Mouse (Mus musculus): ENCODE measurements around the gene Lgals12. TPM values are rescaled to one million over a fixed set of nuclear protein-coding genes. Genes with fewer than 3 reads are reported as not detected.

The Lgals12 gene
- total RNA-seq, 1 experiment: 0.45 TPM

- no peak overlapping the region for H3K9ac ChIP-seq (ENCODE audit: insufficient read depth, low read depth, low read length, poor library complexity, severe bottlenecking)
- H3K4me3 ChIP-seq (ENCODE audit: insufficient read depth in 1 of 2, low read depth in 1 of 2, low read length in 2 of 2, poor library complexity in 1 of 2, severe bottlenecking in 1 of 2): no peak overlapping the region
- in situ Hi-C loops (cut with MboI; ENCODE audit: low sequenced_read_pairs in 2 of 2, unreplicated experiment in 2 of 2): no loop called here
- no peaks in the 10 kb centered on the region for H3K36me3 ChIP-seq (ENCODE audit: control insufficient read depth, insufficient read depth, low read length, poor library complexity, severe bottlenecking)
- no peaks in the 10 kb centered on the region for H3K9me3 ChIP-seq (ENCODE audit: control insufficient read depth, insufficient read depth, low read depth, low read length)
- no peak overlapping the region for H3K27ac ChIP-seq (ENCODE audit: insufficient read depth, low read depth, low read length, poor library complexity, severe bottlenecking)
- TF ChIP-seq CHD2 (IDR thresholded peaks at IDR 0.05; ENCODE audit: low read depth, low read length) (no peak), HCFC1 (IDR thresholded peaks at IDR 0.05; ENCODE audit: borderline replicate concordance, insufficient read depth, low read length) (no peak), ZC3H11A (IDR thresholded peaks at IDR 0.05; ENCODE audit: borderline replicate concordance, low read depth, low read length) (no peak), ZNF384 (IDR thresholded peaks at IDR 0.05; ENCODE audit: low read depth, low read length) (no peak), MAFK (IDR thresholded peaks at IDR 0.05; ENCODE audit: insufficient read depth, low read depth, low read length) (no peak)
- no peak for DNase-seq (ENCODE audit: low read depth, low spot score)
- H3K4me1 ChIP-seq (ENCODE audit: control insufficient read depth in 2 of 2, insufficient read depth in 2 of 2, low read length in 2 of 2, poor library complexity in 1 of 2): peaks cover 5 to 6% of the 10 kb centered on the region in 2 experiments; a peak in 3 of 4 replicates
Observed at GRCm38 (mm10) chr19:7566826-7567225, 40.2 kb downstream of the Lgals12 start.

GRCm38 (mm10) chr19:7564457-7564856, 42.5 kb downstream of the Lgals12 start:
- H3K9ac ChIP-seq (ENCODE audit: insufficient read depth, low read depth, low read length, poor library complexity, severe bottlenecking): no peak overlapping the region
- in situ Hi-C loops (cut with MboI; ENCODE audit: low sequenced_read_pairs in 2 of 2, unreplicated experiment in 2 of 2): no loop called here
- H3K27ac ChIP-seq (ENCODE audit: insufficient read depth, low read depth, low read length, poor library complexity, severe bottlenecking): no peak overlapping the region
- TF ChIP-seq ZNF384 (IDR thresholded peaks at IDR 0.05; ENCODE audit: low read depth, low read length) (no peak), MAFK (IDR thresholded peaks at IDR 0.05; ENCODE audit: insufficient read depth, low read depth, low read length) (no peak), HCFC1 (IDR thresholded peaks at IDR 0.05; ENCODE audit: borderline replicate concordance, insufficient read depth, low read length) (no peak), CHD2 (IDR thresholded peaks at IDR 0.05; ENCODE audit: low read depth, low read length) (no peak), ZC3H11A (IDR thresholded peaks at IDR 0.05; ENCODE audit: borderline replicate concordance, low read depth, low read length) (no peak)
- no peak overlapping the region for H3K4me3 ChIP-seq (ENCODE audit: insufficient read depth in 1 of 2, low read depth in 1 of 2, low read length in 2 of 2, poor library complexity in 1 of 2, severe bottlenecking in 1 of 2)
- H3K9me3 ChIP-seq (ENCODE audit: control insufficient read depth, insufficient read depth, low read depth, low read length): no peaks in the 10 kb centered on the region
- no peak for DNase-seq (ENCODE audit: low read depth, low spot score)
- H3K36me3 ChIP-seq (ENCODE audit: control insufficient read depth, insufficient read depth, low read length, poor library complexity, severe bottlenecking): no peaks in the 10 kb centered on the region
- peaks cover 6% of the 10 kb centered on the region in 2 experiments; a peak in 3 of 4 replicates for H3K4me1 ChIP-seq (ENCODE audit: control insufficient read depth in 2 of 2, insufficient read depth in 2 of 2, low read length in 2 of 2, poor library complexity in 1 of 2)

- in situ Hi-C loops (cut with MboI; ENCODE audit: low sequenced_read_pairs in 2 of 2, unreplicated experiment in 2 of 2): no loop called here
- no peak overlapping the region for H3K27ac ChIP-seq (ENCODE audit: insufficient read depth, low read depth, low read length, poor library complexity, severe bottlenecking)
- no peaks in the 10 kb centered on the region for H3K36me3 ChIP-seq (ENCODE audit: control insufficient read depth, insufficient read depth, low read length, poor library complexity, severe bottlenecking)
- no peak overlapping the region for H3K9ac ChIP-seq (ENCODE audit: insufficient read depth, low read depth, low read length, poor library complexity, severe bottlenecking)
- no peaks in the 10 kb centered on the region for H3K9me3 ChIP-seq (ENCODE audit: control insufficient read depth, insufficient read depth, low read depth, low read length)
- H3K4me3 ChIP-seq (ENCODE audit: insufficient read depth in 1 of 2, low read depth in 1 of 2, low read length in 2 of 2, poor library complexity in 1 of 2, severe bottlenecking in 1 of 2): no peak overlapping the region
- DNase-seq (ENCODE audit: low read depth, low spot score): no peak
- peaks cover 6% of the 10 kb centered on the region in 2 experiments; a peak in 3 of 4 replicates for H3K4me1 ChIP-seq (ENCODE audit: control insufficient read depth in 2 of 2, insufficient read depth in 2 of 2, low read length in 2 of 2, poor library complexity in 1 of 2)
- TF ChIP-seq HCFC1 (IDR thresholded peaks at IDR 0.05; ENCODE audit: borderline replicate concordance, insufficient read depth, low read length) (no peak), MAFK (IDR thresholded peaks at IDR 0.05; ENCODE audit: insufficient read depth, low read depth, low read length) (no peak), ZC3H11A (IDR thresholded peaks at IDR 0.05; ENCODE audit: borderline replicate concordance, low read depth, low read length) (no peak), CHD2 (IDR thresholded peaks at IDR 0.05; ENCODE audit: low read depth, low read length) (no peak), ZNF384 (IDR thresholded peaks at IDR 0.05; ENCODE audit: low read depth, low read length) (no peak)
Observed at GRCm38 (mm10) chr19:7563676-7564075, 43.3 kb downstream of the Lgals12 start.

GRCm38 (mm10) chr19:7562601-7563129, 44.3 kb downstream of the Lgals12 start:
- no peak overlapping the region for H3K4me3 ChIP-seq (ENCODE audit: insufficient read depth in 1 of 2, low read depth in 1 of 2, low read length in 2 of 2, poor library complexity in 1 of 2, severe bottlenecking in 1 of 2)
- H3K9me3 ChIP-seq (ENCODE audit: control insufficient read depth, insufficient read depth, low read depth, low read length): no peaks in the 10 kb centered on the region
- DNase-seq (ENCODE audit: low read depth, low spot score): no peak
- peaks cover 4 to 6% of the 10 kb centered on the region in 2 experiments; a peak in 3 of 4 replicates for H3K4me1 ChIP-seq (ENCODE audit: control insufficient read depth in 2 of 2, insufficient read depth in 2 of 2, low read length in 2 of 2, poor library complexity in 1 of 2)
- H3K36me3 ChIP-seq (ENCODE audit: control insufficient read depth, insufficient read depth, low read length, poor library complexity, severe bottlenecking): no peaks in the 10 kb centered on the region
- no peak for TF ChIP-seq ZC3H11A (IDR thresholded peaks at IDR 0.05; ENCODE audit: borderline replicate concordance, low read depth, low read length)
- TF ChIP-seq HCFC1 (IDR thresholded peaks at IDR 0.05; ENCODE audit: borderline replicate concordance, insufficient read depth, low read length): no peak
- no peak for TF ChIP-seq ZNF384 (IDR thresholded peaks at IDR 0.05; ENCODE audit: low read depth, low read length)
- no peak for TF ChIP-seq MAFK (IDR thresholded peaks at IDR 0.05; ENCODE audit: insufficient read depth, low read depth, low read length)
- no peak for TF ChIP-seq CHD2 (IDR thresholded peaks at IDR 0.05; ENCODE audit: low read depth, low read length)
- H3K9ac ChIP-seq (ENCODE audit: insufficient read depth, low read depth, low read length, poor library complexity, severe bottlenecking): no peak overlapping the region
- in situ Hi-C loops (cut with MboI; ENCODE audit: low sequenced_read_pairs in 2 of 2, unreplicated experiment in 2 of 2): no loop called here
- H3K27ac ChIP-seq (ENCODE audit: insufficient read depth, low read depth, low read length, poor library complexity, severe bottlenecking): no peak overlapping the region
